Comparison of ENCODE assay signal across 22 mouse cellular contexts in the genomic region with DNA sequence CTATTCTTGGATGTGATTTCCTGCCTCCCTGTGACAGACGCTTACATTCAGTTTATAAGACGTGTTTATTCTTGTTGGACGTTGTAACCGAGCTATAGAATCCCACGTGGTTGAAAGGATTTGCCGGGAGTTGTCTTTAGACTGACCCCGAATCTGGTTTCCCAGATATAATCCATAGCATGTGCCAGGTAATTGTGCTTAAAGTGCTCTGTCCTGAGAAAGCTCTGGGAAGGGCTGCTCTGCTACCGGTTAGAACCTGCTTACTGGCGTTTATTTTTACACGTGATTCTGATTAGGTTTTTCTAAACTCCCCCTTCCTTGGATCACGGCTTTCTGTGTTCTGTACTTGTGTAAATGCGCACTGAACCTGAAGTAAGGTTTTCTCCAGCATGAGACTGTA. TPM values are rescaled to one million over a fixed set of nuclear protein-coding genes. Genes with fewer than 3 reads are reported as not detected.
DNase-seq lines count a peak whose midpoint lies in the region; ATAC-seq and TF ChIP-seq lines count a peak whose summit lies in the region.
"Had no signal": no experiment of that assay in that cellular context is flagged by ENCODE, and none has a peak within 500 bp of the region (broad histone marks: within the 10 kb centered on the region; RNA-seq: fewer than 3 reads in every experiment).

No protein-coding gene starts in this region.

- no peak overlapping the region for H3K9ac ChIP-seq in heart, adult 2 months (ENCODE audit: low read depth, low read length)
- no peak overlapping the region for H3K9ac ChIP-seq in heart, embryonic 11.5 days (ENCODE audit: low read depth, low read length)
- H3K9ac ChIP-seq in embryonic facial prominence, embryonic 12.5 days = no peak overlapping the region
- H3K9ac ChIP-seq in stomach, embryonic 16.5 days (ENCODE audit: low read length) = no peak overlapping the region
- H3K9ac ChIP-seq in liver, postnatal 0 days (replicated peaks) = no peak overlapping the region
- H3K9ac ChIP-seq: forebrain, embryonic 13.5 days; heart, embryonic 13.5 days; liver, embryonic 15.5 days; neural tube, embryonic 13.5 days had no signal

- no peaks in the 10 kb centered on the region for H3K27me3 ChIP-seq in heart, adult 2 months (ENCODE audit: control insufficient read depth, insufficient read depth, low read length)
- H3K27me3 ChIP-seq in heart, embryonic 11.5 days (ENCODE audit: control insufficient read depth, insufficient read depth, low read length) = no peaks in the 10 kb centered on the region
- no peaks in the 10 kb centered on the region for H3K27me3 ChIP-seq in embryonic facial prominence, embryonic 12.5 days
- no peaks in the 10 kb centered on the region for H3K27me3 ChIP-seq in stomach, embryonic 16.5 days (ENCODE audit: control insufficient read depth, insufficient read depth, low read length)
- no peaks in the 10 kb centered on the region for H3K27me3 ChIP-seq in liver, postnatal 0 days (ENCODE audit: insufficient read depth, low read length)
- H3K27me3 ChIP-seq: forebrain, embryonic 13.5 days; liver, embryonic 15.5 days; neural tube, embryonic 13.5 days had no signal

- 44% methylated on average over 12 of the region's 12 CpGs for WGBS in heart, adult 2 months
- WGBS in heart, embryonic 11.5 days (ENCODE audit: insufficient replicate concordance) = 57% methylated on average over 12 of the region's 12 CpGs
- 22% methylated on average over 12 of the region's 12 CpGs for WGBS in embryonic facial prominence, embryonic 12.5 days
- 35% methylated on average over 12 of the region's 12 CpGs for WGBS in stomach, embryonic 16.5 days
- 69% methylated on average over 12 of the region's 12 CpGs for WGBS in liver, postnatal 0 days (ENCODE audit: insufficient replicate concordance)

- TF ChIP-seq EP300 in heart, adult 2 months (IDR thresholded peaks at IDR 0.05; ENCODE audit: insufficient read depth, low read depth, low read length) = no peak
- no peak for TF ChIP-seq EP300 in liver, postnatal 0 days (IDR thresholded peaks at IDR 0.05; ENCODE audit: low read depth)

- H3K4me3 ChIP-seq in heart, adult 2 months = no peak overlapping the region
- H3K4me3 ChIP-seq in heart, embryonic 11.5 days (ENCODE audit: low read depth, low read length) = no peak overlapping the region
- no peak overlapping the region for H3K4me3 ChIP-seq in embryonic facial prominence, embryonic 12.5 days
- no peak overlapping the region for H3K4me3 ChIP-seq in stomach, embryonic 16.5 days (replicated peaks; ENCODE audit: low read length)
- H3K4me3 ChIP-seq in liver, postnatal 0 days (ENCODE audit: low read depth, low read length) = no peak overlapping the region
- H3K4me3 ChIP-seq: forebrain, embryonic 13.5 days; heart, embryonic 13.5 days; layer of hippocampus, adult 2 months; liver, embryonic 15.5 days; neural tube, embryonic 13.5 days had no signal

- no peak overlapping the region for H3K4me2 ChIP-seq in heart, embryonic 11.5 days
- H3K4me2 ChIP-seq in embryonic facial prominence, embryonic 12.5 days (replicated peaks) = no peak overlapping the region
- H3K4me2 ChIP-seq in stomach, embryonic 16.5 days (ENCODE audit: low read depth, low read length) = no peak overlapping the region
- H3K4me2 ChIP-seq in liver, postnatal 0 days (ENCODE audit: low read depth, low read length) = no peak overlapping the region
- H3K4me2 ChIP-seq: forebrain, embryonic 13.5 days; heart, embryonic 13.5 days; liver, embryonic 15.5 days; neural tube, embryonic 13.5 days had no signal

- no peak for TF ChIP-seq CTCF in heart, adult 2 months (IDR thresholded peaks at IDR 0.05)
- no peak for TF ChIP-seq CTCF in liver, postnatal 0 days (IDR thresholded peaks at IDR 0.05; ENCODE audit: low read depth)

- peak overlapping the region; percentile 9; the same call in 1 of the 2 replicates for H3K27ac ChIP-seq in heart, adult 2 months
- no peak overlapping the region for H3K27ac ChIP-seq in heart, embryonic 11.5 days (ENCODE audit: low read depth, low read length)
- peak overlapping the region; percentile 61 for H3K27ac ChIP-seq in embryonic facial prominence, embryonic 12.5 days
- H3K27ac ChIP-seq in stomach, embryonic 16.5 days (ENCODE audit: low read length) = peak overlapping the region; percentile 33
- H3K27ac ChIP-seq in liver, postnatal 0 days (ENCODE audit: low read depth) = no peak overlapping the region
- H3K27ac ChIP-seq: forebrain, embryonic 13.5 days; heart, embryonic 13.5 days; layer of hippocampus, adult 2 months; liver, embryonic 15.5 days; neural tube, embryonic 13.5 days had no signal

- no peaks in the 10 kb centered on the region for H3K9me3 ChIP-seq in heart, embryonic 11.5 days (replicated peaks; ENCODE audit: control insufficient read depth, low read length)
- no peaks in the 10 kb centered on the region for H3K9me3 ChIP-seq in embryonic facial prominence, embryonic 12.5 days
- H3K9me3 ChIP-seq in stomach, embryonic 16.5 days (replicated peaks; ENCODE audit: control insufficient read depth, low read length) = no peaks in the 10 kb centered on the region
- H3K9me3 ChIP-seq in liver, postnatal 0 days (ENCODE audit: low read length) = no peaks in the 10 kb centered on the region
- H3K9me3 ChIP-seq: forebrain, embryonic 13.5 days; heart, embryonic 13.5 days; liver, embryonic 15.5 days; neural tube, embryonic 13.5 days had no signal

- DNase-seq in heart, adult 2 months = no peak
- peak; percentile 46 for DNase-seq in forelimb bud, embryonic 11.5 days (ENCODE audit: low read depth, low spot score)
- no peak for DNase-seq in thymus, postnatal 0 days (ENCODE audit: low spot score)
- DNase-seq in liver, postnatal 0 days = no peak
- DNase-seq: adrenal gland, postnatal 36 days; B cell, adult 2 months; cerebellum, adult 11-12 months; cerebellum, postnatal 14 days; heart, postnatal 4 days; kidney, postnatal 10 days; midbrain, embryonic 14.5 days had no signal

- TF ChIP-seq POLR2A in heart, adult 2 months (IDR thresholded peaks at IDR 0.05; ENCODE audit: insufficient read depth, low read depth, low read length) = no peak

- H3K4me1 ChIP-seq in heart, adult 2 months (ENCODE audit: control insufficient read depth, insufficient read depth, low read length) = peaks cover under 1% of the 10 kb centered on the region
- H3K4me1 ChIP-seq in heart, embryonic 11.5 days (ENCODE audit: control insufficient read depth, insufficient read depth, low read length) = peaks cover 2% of the 10 kb centered on the region; the same call in 1 of the 2 replicates
- H3K4me1 ChIP-seq in embryonic facial prominence, embryonic 12.5 days = peaks cover 37% of the 10 kb centered on the region
- H3K4me1 ChIP-seq in stomach, embryonic 16.5 days (ENCODE audit: control insufficient read depth, insufficient read depth, low read length) = peaks cover 15% of the 10 kb centered on the region
- H3K4me1 ChIP-seq in liver, postnatal 0 days (ENCODE audit: insufficient read depth) = peaks cover 6% of the 10 kb centered on the region

- H3K79me2 ChIP-seq in heart, adult 2 months (replicated peaks; ENCODE audit: control insufficient read depth, insufficient read depth, low read length) = no peaks in the 10 kb centered on the region

- no peak for ATAC-seq in heart, embryonic 11.5 days (replicated peaks; ENCODE audit: insufficient number of reproducible peaks, low FRiP score, low TSS enrichment)
- 0 out of 2 replicates have a peak, but pooled peaks have one; percentile 67 for ATAC-seq in embryonic facial prominence, embryonic 12.5 days (ENCODE audit: insufficient number of reproducible peaks, insufficient read depth, low FRiP score, low TSS enrichment)
- ATAC-seq in stomach, embryonic 16.5 days (ENCODE audit: insufficient read depth, low FRiP score) = no peak
- no peak for ATAC-seq in liver, postnatal 0 days
- ATAC-seq: forebrain, embryonic 13.5 days; hindbrain, embryonic 16.5 days; intestine, embryonic 16.5 days; lung, postnatal 0 days had no signal

- no peaks in the 10 kb centered on the region for H3K36me3 ChIP-seq in heart, adult 2 months (ENCODE audit: control insufficient read depth, insufficient read depth, low read length)
- H3K36me3 ChIP-seq in heart, embryonic 11.5 days (ENCODE audit: control insufficient read depth, insufficient read depth, low read length) = no peaks in the 10 kb centered on the region
- H3K36me3 ChIP-seq in embryonic facial prominence, embryonic 12.5 days = no peaks in the 10 kb centered on the region
- no peaks in the 10 kb centered on the region for H3K36me3 ChIP-seq in stomach, embryonic 16.5 days (ENCODE audit: control insufficient read depth, insufficient read depth, low read length)
- no peaks in the 10 kb centered on the region for H3K36me3 ChIP-seq in liver, postnatal 0 days (replicated peaks; ENCODE audit: insufficient read depth, low read length)
- H3K36me3 ChIP-seq: heart, embryonic 13.5 days; liver, embryonic 15.5 days; neural tube, embryonic 13.5 days had no signal

- intact Hi-C loops in heart, adult 2 months (cut with DNase I) = no loop called here

RNA-seq across cellular contexts. Expression of gene Nqo1, which starts 5.3 kb away (rescaled TPM):
- total RNA-seq in heart, adult 2 months (2021) = 10 to 100 TPM; 43.5 to 58.2 TPM
- 36.7 and 63.2 TPM in 2 replicates for polyA plus RNA-seq in heart, adult 2 months (2012; rRNA removed)
- 6.8 and 6.9 TPM in 2 replicates for polyA plus RNA-seq in heart, embryonic 11.5 days (2014; fragmentation: Nextera tagmentation; extraction: Ambion mirVana)
- polyA plus RNA-seq in embryonic facial prominence, embryonic 12.5 days (2016; fragmentation: Nextera tagmentation; extraction: Ambion mirVana) = 13.9 and 14.8 TPM in 2 replicates
- polyA plus RNA-seq in stomach, embryonic 16.5 days (2015; fragmentation: Nextera tagmentation; extraction: Ambion mirVana) = 25.0 and 34.2 TPM in 2 replicates
- polyA plus RNA-seq in thymus, postnatal 0 days (2015; fragmentation: Nextera tagmentation; extraction: Ambion mirVana) = 140 and 157 TPM in 2 replicates
- polyA plus RNA-seq in liver, postnatal 0 days (2015; fragmentation: Nextera tagmentation; extraction: Ambion mirVana) = 8.3 and 8.4 TPM in 2 replicates

RNA-seq across cellular contexts. Expression of gene Nob1, which starts 27.2 kb away (rescaled TPM):
- 10 to 100 TPM; 21.5 to 22.0 TPM for total RNA-seq in heart, adult 2 months (2021)
- 21.7 and 30.6 TPM in 2 replicates for polyA plus RNA-seq in heart, adult 2 months (2012; rRNA removed)
- 48.4 and 48.8 TPM in 2 replicates for polyA plus RNA-seq in heart, embryonic 11.5 days (2014; fragmentation: Nextera tagmentation; extraction: Ambion mirVana)
- 96.9 and 98.8 TPM in 2 replicates for polyA plus RNA-seq in embryonic facial prominence, embryonic 12.5 days (2016; fragmentation: Nextera tagmentation; extraction: Ambion mirVana)
- polyA plus RNA-seq in stomach, embryonic 16.5 days (2015; fragmentation: Nextera tagmentation; extraction: Ambion mirVana) = 72.7 and 73.5 TPM in 2 replicates
- 59.8 and 73.2 TPM in 2 replicates for polyA plus RNA-seq in thymus, postnatal 0 days (2015; fragmentation: Nextera tagmentation; extraction: Ambion mirVana)
- 17.0 and 18.4 TPM in 2 replicates for polyA plus RNA-seq in liver, postnatal 0 days (2015; fragmentation: Nextera tagmentation; extraction: Ambion mirVana)

RNA-seq across cellular contexts. Expression of gene Wwp2, which starts 38.5 kb away (rescaled TPM):
- total RNA-seq in heart, adult 2 months (2021) = 10 to 100 TPM; 20.5 to 31.5 TPM
- 18.7 and 21.8 TPM in 2 replicates for polyA plus RNA-seq in heart, adult 2 months (2012; rRNA removed)
- polyA plus RNA-seq in heart, embryonic 11.5 days (2014; fragmentation: Nextera tagmentation; extraction: Ambion mirVana) = 34.6 and 35.2 TPM in 2 replicates
- 160 and 181 TPM in 2 replicates for polyA plus RNA-seq in embryonic facial prominence, embryonic 12.5 days (2016; fragmentation: Nextera tagmentation; extraction: Ambion mirVana)
- 36.2 and 36.5 TPM in 2 replicates for polyA plus RNA-seq in stomach, embryonic 16.5 days (2015; fragmentation: Nextera tagmentation; extraction: Ambion mirVana)
- polyA plus RNA-seq in thymus, postnatal 0 days (2015; fragmentation: Nextera tagmentation; extraction: Ambion mirVana) = 65.1 and 75.2 TPM in 2 replicates
- polyA plus RNA-seq in liver, postnatal 0 days (2015; fragmentation: Nextera tagmentation; extraction: Ambion mirVana) = 26.2 and 29.1 TPM in 2 replicates

Comparison
In these comparisons a context has a peak if more than half of its experiments do, and no peak if none do; other contexts are left out.
1. H3K27ac ChIP-seq: peak in heart, adult 2 months (single experiment), embryonic facial prominence, embryonic 12.5 days (single experiment) and stomach, embryonic 16.5 days (single experiment); none in heart, embryonic 11.5 days (single experiment) and liver, postnatal 0 days (single experiment).